Mouse (Mus musculus): ENCODE measurements around the gene Zc3h18.

Gene Zc3h18

GRCm38 (mm10) chr8:122393717-122394116, 17.3 kb downstream of the Zc3h18 start:
- no peak for DNase-seq (ENCODE audit: low spot score in 2 of 2)

GRCm38 (mm10) chr8:122395291-122395690, 18.9 kb downstream of the Zc3h18 start:
- DNase-seq (ENCODE audit: low spot score in 2 of 2): no peak

- no peak for DNase-seq (ENCODE audit: low spot score in 2 of 2)
Observed at GRCm38 (mm10) chr8:122398186-122398585, 21.8 kb downstream of the Zc3h18 start.

GRCm38 (mm10) chr8:122405146-122405805, 28.9 kb downstream of the Zc3h18 start:
- no peak for DNase-seq (ENCODE audit: low spot score in 2 of 2)

GRCm38 (mm10) chr8:122407678-122408077, 31.3 kb downstream of the Zc3h18 start:
- no peak for DNase-seq (ENCODE audit: low spot score in 2 of 2)

- DNase-seq (ENCODE audit: low spot score in 2 of 2): no peak
Observed at GRCm38 (mm10) chr8:122414311-122414710, 37.9 kb downstream of the Zc3h18 start.

GRCm38 (mm10) chr8:122415554-122415953, 39.1 kb downstream of the Zc3h18 start:
- DNase-seq (ENCODE audit: low spot score in 2 of 2): no peak

- DNase-seq (ENCODE audit: low spot score in 2 of 2): no peak
Observed at GRCm38 (mm10) chr8:122419881-122420555, 43.6 kb downstream of the Zc3h18 start.

- no peak for DNase-seq (ENCODE audit: low spot score in 2 of 2)
Observed at GRCm38 (mm10) chr8:122421376-122422070, 45.1 kb downstream of the Zc3h18 start, which contains the start of gene Il17c. Il17c (plus strand) TSS chr8:122422020.

GRCm38 (mm10) chr8:122423217-122423616, 46.8 kb downstream of the Zc3h18 start:
- DNase-seq (ENCODE audit: low spot score in 2 of 2): no peak

- DNase-seq (ENCODE audit: low spot score in 2 of 2): peak; percentile 54 to 65
Observed at GRCm38 (mm10) chr8:122423659-122424058, 47.2 kb downstream of the Zc3h18 start.

GRCm38 (mm10) chr8:122426145-122426544, 49.7 kb downstream of the Zc3h18 start:
- no peak for DNase-seq (ENCODE audit: low spot score in 2 of 2)

GRCm38 (mm10) chr8:122427607-122428006, 51.2 kb downstream of the Zc3h18 start:
- DNase-seq (ENCODE audit: low spot score in 2 of 2): no peak

GRCm38 (mm10) chr8:122428163-122428562, 51.8 kb downstream of the Zc3h18 start:
- DNase-seq (ENCODE audit: low spot score in 2 of 2): no peak

GRCm38 (mm10) chr8:122430058-122430636, 53.7 kb downstream of the Zc3h18 start:
- peak; percentile 22 to 58 for DNase-seq (ENCODE audit: low spot score in 2 of 2)

GRCm38 (mm10) chr8:122430646-122431045, 54.2 kb downstream of the Zc3h18 start:
- no peak for DNase-seq (ENCODE audit: low spot score in 2 of 2)

- no peak for DNase-seq (ENCODE audit: low spot score in 2 of 2)
Observed at GRCm38 (mm10) chr8:122431694-122432442, 55.5 kb downstream of the Zc3h18 start.

GRCm38 (mm10) chr8:122432443-122433268, 56.2 kb downstream of the Zc3h18 start, which contains the start of gene Cyba:
Cyba (minus strand) TSS chr8:122432930.
- DNase-seq (ENCODE audit: low spot score in 2 of 2): peak; percentile 85 to 87

GRCm38 (mm10) chr8:122433269-122433905, 57.0 kb downstream of the Zc3h18 start:
- DNase-seq (ENCODE audit: low spot score in 2 of 2): no peak

- DNase-seq (ENCODE audit: low spot score in 2 of 2): no peak
Observed at GRCm38 (mm10) chr8:122435375-122435774, 59.0 kb downstream of the Zc3h18 start.

Measured in heart, adult 9 months (tissue).